ENCODE assay signal across 15 mouse cellular contexts in genomic region chr5:107126561-107126960, GRCm38 (mm10).
DNase-seq lines count a peak whose midpoint lies in the region; ATAC-seq and TF ChIP-seq lines count a peak whose summit lies in the region.
"Had no signal": no experiment of that assay in that cellular context is flagged by ENCODE, and none has a peak within 500 bp of the region (broad histone marks: within the 10 kb centered on the region; RNA-seq: fewer than 3 reads in every experiment).

No protein-coding gene starts in this region.

- no peaks in the 10 kb centered on the region for H3K4me1 ChIP-seq in forebrain, postnatal 0 days (ENCODE audit: insufficient read depth)
- H3K4me1 ChIP-seq in forebrain, embryonic 12.5 days = peaks cover 13% of the 10 kb centered on the region; the same call in 1 of the 2 replicates
- H3K4me1 ChIP-seq in embryonic facial prominence, embryonic 15.5 days = peaks cover 68% of the 10 kb centered on the region

- H3K36me3 ChIP-seq in forebrain, postnatal 0 days (ENCODE audit: insufficient read depth) = peaks cover 6% of the 10 kb centered on the region; the same call in 1 of the 2 replicates
- no peaks in the 10 kb centered on the region for H3K36me3 ChIP-seq in forebrain, embryonic 12.5 days (replicated peaks)
- peaks cover 33% of the 10 kb centered on the region for H3K36me3 ChIP-seq in embryonic facial prominence, embryonic 15.5 days
- H3K36me3 ChIP-seq: midbrain, embryonic 13.5 days had no signal

- no peaks in the 10 kb centered on the region for H3K9me3 ChIP-seq in forebrain, postnatal 0 days (ENCODE audit: low read length)
- H3K9me3 ChIP-seq in forebrain, embryonic 12.5 days = no peaks in the 10 kb centered on the region
- no peaks in the 10 kb centered on the region for H3K9me3 ChIP-seq in embryonic facial prominence, embryonic 15.5 days (replicated peaks)
- H3K9me3 ChIP-seq: liver, embryonic 15.5 days; midbrain, embryonic 13.5 days had no signal

- H3K27ac ChIP-seq in forebrain, postnatal 0 days (ENCODE audit: low read depth, low read length) = no peak overlapping the region
- no peak overlapping the region for H3K27ac ChIP-seq in forebrain, embryonic 12.5 days
- H3K27ac ChIP-seq in embryonic facial prominence, embryonic 15.5 days (replicated peaks) = peak overlapping the region; percentile 78
- H3K27ac ChIP-seq: liver, embryonic 15.5 days; midbrain, embryonic 13.5 days had no signal

- no peak for TF ChIP-seq CTCF in forebrain, postnatal 0 days (IDR thresholded peaks at IDR 0.05; ENCODE audit: low read depth)

- 20% methylated on average over 7 of the region's 7 CpGs for WGBS in forebrain, postnatal 0 days
- WGBS in forebrain, embryonic 12.5 days = 57% methylated on average over 7 of the region's 7 CpGs
- 15% methylated on average over 7 of the region's 7 CpGs for WGBS in embryonic facial prominence, embryonic 15.5 days

- no peaks in the 10 kb centered on the region; the same call in 1 of the 2 replicates for H3K27me3 ChIP-seq in forebrain, postnatal 0 days (ENCODE audit: insufficient read depth, low read length)
- peaks cover 3% of the 10 kb centered on the region; the same call in 1 of the 2 replicates for H3K27me3 ChIP-seq in forebrain, embryonic 12.5 days
- no peaks in the 10 kb centered on the region for H3K27me3 ChIP-seq in embryonic facial prominence, embryonic 15.5 days
- H3K27me3 ChIP-seq: liver, embryonic 15.5 days; midbrain, embryonic 13.5 days had no signal

- no peak for ATAC-seq in forebrain, postnatal 0 days
- ATAC-seq in forebrain, embryonic 12.5 days (ENCODE audit: low FRiP score) = no peak
- no peak for ATAC-seq in embryonic facial prominence, embryonic 15.5 days (ENCODE audit: insufficient number of reproducible peaks, low FRiP score, low TSS enrichment, low read depth)
- ATAC-seq: midbrain, embryonic 13.5 days had no signal

- H3K4me2 ChIP-seq in forebrain, postnatal 0 days (ENCODE audit: low read depth) = no peak overlapping the region
- no peak overlapping the region for H3K4me2 ChIP-seq in forebrain, embryonic 12.5 days
- no peak overlapping the region for H3K4me2 ChIP-seq in embryonic facial prominence, embryonic 15.5 days (replicated peaks)
- H3K4me2 ChIP-seq: liver, embryonic 15.5 days; midbrain, embryonic 13.5 days had no signal

- no peak overlapping the region for H3K4me3 ChIP-seq in forebrain, postnatal 0 days (ENCODE audit: low read depth, low read length)
- no peak overlapping the region for H3K4me3 ChIP-seq in forebrain, embryonic 12.5 days (replicated peaks)
- H3K4me3 ChIP-seq in embryonic facial prominence, embryonic 15.5 days (replicated peaks) = no peak overlapping the region
- H3K4me3 ChIP-seq: liver, embryonic 15.5 days; midbrain, embryonic 13.5 days had no signal

- DNase-seq in forebrain, postnatal 0 days = peak; percentile 65
- peak; percentile 40 for DNase-seq in kidney, postnatal 14 days
- no peak for DNase-seq in kidney, postnatal 4 days
- peak; percentile 17 to 22 for DNase-seq in right cerebral cortex, adult 2 months (ENCODE audit: low spot score in 2 of 2)
- DNase-seq in right cerebral cortex, postnatal 36 days (ENCODE audit: low spot score in 2 of 2) = no peak
- DNase-seq in gastrocnemius, postnatal 10 days = no peak
- DNase-seq: adrenal gland, postnatal 10 days; B cell, adult 2 months; cerebellum, adult 9-10 months; embryo, embryonic 11 days; lung, postnatal 4 days had no signal

- no peak overlapping the region for H3K9ac ChIP-seq in forebrain, postnatal 0 days
- no peak overlapping the region for H3K9ac ChIP-seq in forebrain, embryonic 12.5 days
- H3K9ac ChIP-seq in embryonic facial prominence, embryonic 15.5 days = no peak overlapping the region
- H3K9ac ChIP-seq: liver, embryonic 15.5 days; midbrain, embryonic 13.5 days had no signal

Comparison
In these comparisons a context has a peak if more than half of its experiments do, and no peak if none do; other contexts are left out.
1. DNase-seq: peak in forebrain, postnatal 0 days (single experiment), kidney, postnatal 14 days (single experiment) and right cerebral cortex, adult 2 months (2 of 2); none in kidney, postnatal 4 days (0 of 2), right cerebral cortex, postnatal 36 days (0 of 2) and gastrocnemius, postnatal 10 days (single experiment).